12 mouse cellular contexts compared by ENCODE assay signal in the genomic region with DNA sequence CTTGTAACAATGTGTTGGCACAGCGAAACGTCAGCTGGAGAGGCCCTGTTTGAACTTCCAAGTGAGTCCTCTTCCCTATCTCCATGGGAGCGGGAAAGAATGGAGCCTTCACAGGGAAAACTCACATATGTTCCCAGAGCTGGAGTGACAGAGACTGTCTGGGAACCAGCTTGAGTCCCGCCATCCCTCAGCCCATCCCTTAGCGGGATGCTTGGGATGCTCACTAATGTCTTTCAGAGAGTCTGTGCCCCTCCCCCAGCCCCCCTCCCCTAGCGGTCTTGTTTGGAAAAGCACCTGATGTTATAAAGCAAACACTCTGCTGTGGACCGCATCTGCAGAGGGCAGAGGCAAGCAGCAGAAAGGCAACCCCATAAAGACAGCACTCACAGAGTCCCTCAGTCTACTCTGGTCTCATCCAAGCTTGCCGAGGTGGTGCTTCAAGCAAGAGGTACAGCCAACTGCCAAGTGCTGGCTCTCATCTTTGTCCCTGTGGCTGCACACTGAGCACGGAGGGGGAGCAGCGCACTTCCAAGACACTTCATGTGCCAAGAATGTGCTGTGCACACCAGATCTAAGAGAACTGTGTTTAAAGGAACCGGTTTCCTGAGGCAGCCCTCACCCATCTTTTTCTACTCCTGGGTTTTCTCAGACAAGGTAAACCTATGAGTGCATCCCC. TPM values are rescaled to one million over a fixed set of nuclear protein-coding genes. Genes with fewer than 3 reads are reported as not detected.
DNase-seq lines count a peak whose midpoint lies in the region; ATAC-seq and TF ChIP-seq lines count a peak whose summit lies in the region.
"Had no signal": no experiment of that assay in that cellular context is flagged by ENCODE, and none has a peak within 500 bp of the region (broad histone marks: within the 10 kb centered on the region; RNA-seq: fewer than 3 reads in every experiment).

No protein-coding gene starts in this region.

- H3K4me1 ChIP-seq in forebrain, embryonic 13.5 days = peaks cover 19% of the 10 kb centered on the region
- H3K4me1 ChIP-seq in forebrain, embryonic 12.5 days = peaks cover 39% of the 10 kb centered on the region
- no peaks in the 10 kb centered on the region for H3K4me1 ChIP-seq in lung, postnatal 0 days (ENCODE audit: insufficient read depth, low read depth, low read length)

- no peak for ATAC-seq in forebrain, embryonic 13.5 days
- no peak for ATAC-seq in forebrain, embryonic 12.5 days (ENCODE audit: low FRiP score)
- no peak for ATAC-seq in lung, postnatal 0 days

- WGBS in forebrain, embryonic 13.5 days = 43% methylated on average over 11 of the region's 11 CpGs
- WGBS in forebrain, embryonic 12.5 days = 51% methylated on average over 11 of the region's 11 CpGs
- WGBS in lung, postnatal 0 days = 39% methylated on average over 11 of the region's 11 CpGs

- no peak overlapping the region for H3K4me3 ChIP-seq in forebrain, embryonic 13.5 days
- no peak overlapping the region for H3K4me3 ChIP-seq in forebrain, embryonic 12.5 days (replicated peaks)
- H3K4me3 ChIP-seq in lung, postnatal 0 days (ENCODE audit: low read depth, low read length) = no peak overlapping the region

- peak; percentile 20 for DNase-seq in urinary bladder, postnatal 14 days (ENCODE audit: low spot score)
- DNase-seq in urinary bladder, postnatal 36 days (ENCODE audit: low spot score in 2 of 2) = no peak
- DNase-seq in lung, postnatal 0 days (ENCODE audit: low spot score) = peak; percentile 49
- no peak for DNase-seq in adrenal gland, adult 18-20 months (ENCODE audit: low spot score in 2 of 2)
- no peak for DNase-seq in frontal cortex, postnatal 25 days (ENCODE audit: low spot score in 2 of 2)
- DNase-seq in liver = no peak
- DNase-seq: gastrocnemius, postnatal 14 days; kidney, postnatal 4 days; right cerebral cortex, adult 18-20 months had no signal

- H3K9me3 ChIP-seq in forebrain, embryonic 13.5 days (replicated peaks) = no peaks in the 10 kb centered on the region
- no peaks in the 10 kb centered on the region for H3K9me3 ChIP-seq in forebrain, embryonic 12.5 days
- H3K9me3 ChIP-seq in lung, postnatal 0 days (ENCODE audit: low read length) = no peaks in the 10 kb centered on the region

- H3K27me3 ChIP-seq in forebrain, embryonic 13.5 days = peaks cover 26% of the 10 kb centered on the region
- H3K27me3 ChIP-seq in forebrain, embryonic 12.5 days = peaks cover 45% of the 10 kb centered on the region
- H3K27me3 ChIP-seq in lung, postnatal 0 days (replicated peaks; ENCODE audit: insufficient read depth, low read length) = peaks cover 3% of the 10 kb centered on the region; the same call in 1 of the 2 replicates

- H3K9ac ChIP-seq in forebrain, embryonic 13.5 days = no peak overlapping the region
- no peak overlapping the region for H3K9ac ChIP-seq in forebrain, embryonic 12.5 days
- no peak overlapping the region for H3K9ac ChIP-seq in lung, postnatal 0 days (replicated peaks; ENCODE audit: low read depth)

- H3K4me2 ChIP-seq in forebrain, embryonic 13.5 days = 0 out of 2 replicates have a peak overlapping the region, but pooled peaks have one; percentile 13
- no peak overlapping the region for H3K4me2 ChIP-seq in forebrain, embryonic 12.5 days
- H3K4me2 ChIP-seq in lung, postnatal 0 days (replicated peaks; ENCODE audit: low read depth, low read length) = no peak overlapping the region

- no peak overlapping the region for H3K27ac ChIP-seq in forebrain, embryonic 13.5 days
- no peak overlapping the region for H3K27ac ChIP-seq in forebrain, embryonic 12.5 days
- H3K27ac ChIP-seq in lung, postnatal 0 days (ENCODE audit: low read length) = no peak overlapping the region
- H3K27ac ChIP-seq: macrophage had no signal

- H3K36me3 ChIP-seq in forebrain, embryonic 13.5 days (ENCODE audit: poor library complexity, severe bottlenecking) = no peaks in the 10 kb centered on the region
- H3K36me3 ChIP-seq in forebrain, embryonic 12.5 days (replicated peaks) = no peaks in the 10 kb centered on the region
- H3K36me3 ChIP-seq in lung, postnatal 0 days (ENCODE audit: insufficient read depth, low read length) = no peaks in the 10 kb centered on the region

- TF ChIP-seq CTCF in lung, postnatal 0 days (IDR thresholded peaks at IDR 0.05) = peak; percentile 46

- TF ChIP-seq EP300 in lung, postnatal 0 days (IDR thresholded peaks at IDR 0.05) = no peak

RNA-seq across cellular contexts. Expression of gene Sorcs2, which starts 3.0 kb away (rescaled TPM):
- polyA plus RNA-seq in forebrain, embryonic 13.5 days (2015; fragmentation: Nextera tagmentation; extraction: Ambion mirVana) = 6.5 and 8.4 TPM in 2 replicates
- polyA plus RNA-seq in forebrain, embryonic 12.5 days (2016; fragmentation: Nextera tagmentation; extraction: Ambion mirVana) = 10.4 and 11.0 TPM in 2 replicates
- polyA plus RNA-seq in lung, postnatal 0 days (2015; fragmentation: Nextera tagmentation; extraction: Ambion mirVana) = 9.4 TPM in 2 replicates
- 10 to 100 TPM; 14.2 to 30.4 TPM for total RNA-seq in adrenal gland, adult 18-20 months (2021)
- polyA plus RNA-seq: macrophage had no signal

Comparison
In these comparisons a context has a peak if more than half of its experiments do, and no peak if none do; other contexts are left out.
1. DNase-seq: peak in urinary bladder, postnatal 14 days (single experiment) and lung, postnatal 0 days (single experiment); none in urinary bladder, postnatal 36 days (0 of 2), adrenal gland, adult 18-20 months (0 of 2), frontal cortex, postnatal 25 days (0 of 2) and liver (single experiment).